Mouse (Mus musculus) embryonic facial prominence, embryonic 10.5 days (tissue): ENCODE data around the gene Gm5930. TPM values are rescaled to one million over a fixed set of nuclear protein-coding genes. Genes with fewer than 3 reads are reported as not detected.
"Not testable (repeated sequence)": the region's sequence is repeated elsewhere in the genome, so short reads cannot be mapped to it uniquely, and the experiment has no call there.

ENCODE experiments used
- DNase-seq: peaks from one replicate; pipeline ENCODE4 v3.0.0-alpha.2; 2017; ENCODE audit warnings: low spot score
- H3K27ac ChIP-seq: fragments of 300-500 bp; sonication (generic); replicated peaks from 2 replicates; pipeline ENCODE4 v1.5.1; 2016; ENCODE audit warnings: mild to moderate bottlenecking
- H3K27me3 ChIP-seq: fragments of 300-500 bp; sonication (generic); replicated peaks from 2 replicates; pipeline ENCODE4 v1.6.1; 2016; ENCODE audit warnings: low read depth, mild to moderate bottlenecking; ENCODE audit not compliant: poor library complexity, severe bottlenecking
- H3K36me3 ChIP-seq: fragments of 300-500 bp; sonication (generic); replicated peaks from 2 replicates; pipeline ENCODE4 v1.6.1; 2016; ENCODE audit warnings: mild to moderate bottlenecking, moderate library complexity
- H3K4me1 ChIP-seq: fragments of 300-500 bp; sonication (generic); 2 replicates; pipeline ENCODE4 v1.6.1; 2016
- H3K4me3 ChIP-seq: fragments of 300-500 bp; sonication (generic); 2 replicates; pipeline ENCODE4 v1.5.1; 2016; ENCODE audit warnings: mild to moderate bottlenecking, moderate library complexity
- H3K9me3 ChIP-seq: fragments of 300-500 bp; sonication (generic); 2 replicates; pipeline ENCODE4 v1.6.1; 2016; ENCODE audit warnings: mild to moderate bottlenecking
- WGBS: fragments of 180-500 bp; shearing (Covaris S2); methylation state at CpG from one replicate; pipeline ENCODE4 v1.1.7; 2016; 5-methylcytosine and 5-hydroxymethylcytosine counted together
- polyA plus RNA-seq: library from polyadenylated mRNA; unstranded; fragments of >200 nt; fragmentation: Nextera tagmentation; extraction: Ambion mirVana; gene quantifications from 2 replicates; pipeline ENCODE4 v1.2.1, GENCODE M21; 2016

The Gm5930 gene
- not detected in 2 replicates for polyA plus RNA-seq

- WGBS = 84% methylated on average over 2 of the region's 2 CpGs
- DNase-seq, H3K4me1 ChIP-seq, H3K27me3 ChIP-seq, H3K9me3 ChIP-seq, H3K4me3 ChIP-seq, H3K27ac ChIP-seq, H3K36me3 ChIP-seq: not testable (repeated sequence)
Measured at GRCm38 (mm10) chr14:44338484-44338883, at the start of gene Gm5930. Gene Gm5930, minus strand, starts transcription at chr14:44338584.

- not testable (repeated sequence) for H3K36me3 ChIP-seq, DNase-seq, H3K27me3 ChIP-seq, H3K27ac ChIP-seq, H3K4me1 ChIP-seq, H3K4me3 ChIP-seq, H3K9me3 ChIP-seq
- WGBS = 84% methylated on average over 4 of the region's 4 CpGs
Measured at GRCm38 (mm10) chr14:44384233-44384632, 45.8 kb upstream of the Gm5930 start.

- not testable (repeated sequence) for H3K4me3 ChIP-seq, H3K27ac ChIP-seq, H3K9me3 ChIP-seq, DNase-seq, H3K4me1 ChIP-seq, H3K27me3 ChIP-seq, H3K36me3 ChIP-seq
- WGBS = 88% methylated on average over 4 of the region's 4 CpGs
Measured at GRCm38 (mm10) chr14:44365057-44365456, 26.7 kb upstream of the Gm5930 start, which contains the start of gene Gm8229. Gene Gm8229, plus strand, starts transcription at chr14:44365357.

GRCm38 (mm10) chr14:44362301-44362700 is 23.9 kb upstream of the Gm5930 start:
- not testable (repeated sequence) for H3K4me3 ChIP-seq, H3K27me3 ChIP-seq, H3K4me1 ChIP-seq, H3K36me3 ChIP-seq, H3K9me3 ChIP-seq, H3K27ac ChIP-seq
- DNase-seq = peak; percentile 6

GRCm38 (mm10) chr14:44361416-44361815 is 23.0 kb upstream of the Gm5930 start:
- not testable (repeated sequence) for H3K36me3 ChIP-seq, H3K4me3 ChIP-seq, H3K4me1 ChIP-seq, H3K9me3 ChIP-seq, H3K27ac ChIP-seq, DNase-seq, H3K27me3 ChIP-seq
- WGBS = 40% methylated on average over 2 of the region's 2 CpGs

- DNase-seq, H3K27ac ChIP-seq, H3K9me3 ChIP-seq, H3K27me3 ChIP-seq, H3K4me3 ChIP-seq, H3K4me1 ChIP-seq, H3K36me3 ChIP-seq: not testable (repeated sequence)
- whole genome bisulfite sequencing = 84% methylated on average over 4 of the region's 4 CpGs
Measured at GRCm38 (mm10) chr14:44312049-44312448, 26.3 kb downstream of the Gm5930 start.

GRCm38 (mm10) chr14:44285280-44285679 is 53.1 kb downstream of the Gm5930 start, which contains the start of gene Gm8220:
Gene Gm8220, plus strand, starts transcription at chr14:44285580.
- DNase-seq, H3K27me3 ChIP-seq, H3K36me3 ChIP-seq, H3K27ac ChIP-seq, H3K9me3 ChIP-seq, H3K4me1 ChIP-seq, H3K4me3 ChIP-seq: not testable (repeated sequence)
- 83% methylated on average over 2 of the region's 2 CpGs for WGBS

Other genes starting within 250 kb of the Gm5930 start
- gene Ear2, start 235.9 kb downstream of the Gm5930 start, polyA plus RNA-seq = not detected in 2 replicates
- gene Gm3327, start 214.7 kb downstream of the Gm5930 start, polyA plus RNA-seq = not detected in 2 replicates
- not detected in 2 replicates for gene Gm8212, start 140.9 kb downstream of the Gm5930 start, polyA plus RNA-seq
- gene 4930503E14Rik, start 125.3 kb downstream of the Gm5930 start, polyA plus RNA-seq = not detected in 2 replicates
- gene Gm8220, start 53.0 kb downstream of the Gm5930 start, polyA plus RNA-seq = not detected in 2 replicates
- gene Gm8229, start 26.8 kb upstream of the Gm5930 start, polyA plus RNA-seq = not detected in 2 replicates
- gene Gm3371, start 72.1 kb upstream of the Gm5930 start, polyA plus RNA-seq = not detected in 2 replicates
- gene Gm8232, start 95.1 kb upstream of the Gm5930 start, polyA plus RNA-seq = not detected in 2 replicates
- gene BC061237, start 153.9 kb upstream of the Gm5930 start, polyA plus RNA-seq = not detected in 2 replicates
- gene Gm17093, start 179.7 kb upstream of the Gm5930 start, polyA plus RNA-seq = not detected in 2 replicates
- not detected in 2 replicates for gene Gm8247, start 244.6 kb upstream of the Gm5930 start, polyA plus RNA-seq